Mouse (Mus musculus) CD4-positive, CD25-positive, alpha-beta regulatory T cell, adult 9 weeks (primary cell): ENCODE measurements around the gene Gm21679. TPM values are rescaled to one million over a fixed set of nuclear protein-coding genes. Genes with fewer than 3 reads are reported as not detected.

Experiments used
- polyA plus RNA-seq: library from polyadenylated mRNA; unstranded; fragments of 100-300 nt; shearing (Covaris generic); gene quantifications from one replicate; pipeline ENCODE4 v1.2.1, GENCODE M21; 2017

The Gm21679 gene
- polyA plus RNA-seq = not detected

DNA sequence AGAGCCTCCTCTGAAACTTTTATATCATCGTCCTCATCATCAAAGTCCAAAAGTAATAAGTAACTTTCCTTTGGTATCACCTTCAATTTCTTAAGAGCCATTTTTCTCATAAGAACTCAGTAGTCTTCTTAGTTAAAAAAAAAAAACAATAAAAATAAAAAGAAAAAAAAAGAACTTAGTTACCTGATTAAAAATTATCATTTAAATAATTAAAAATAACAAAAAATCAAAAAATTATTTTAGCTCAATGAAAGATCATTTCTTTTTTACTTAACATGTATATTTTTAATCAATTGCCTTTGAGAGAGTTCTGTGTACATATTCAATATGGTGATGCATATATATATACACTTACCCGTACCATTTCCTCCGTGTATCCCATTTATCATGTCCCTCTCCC is at the start of gene Gm21679:
TSS of gene Gm21679 (minus strand) at position 101 of the 400 bp plus-strand sequence.

